Comparison of ENCODE assay signal across 30 mouse cellular contexts in the genomic region with DNA sequence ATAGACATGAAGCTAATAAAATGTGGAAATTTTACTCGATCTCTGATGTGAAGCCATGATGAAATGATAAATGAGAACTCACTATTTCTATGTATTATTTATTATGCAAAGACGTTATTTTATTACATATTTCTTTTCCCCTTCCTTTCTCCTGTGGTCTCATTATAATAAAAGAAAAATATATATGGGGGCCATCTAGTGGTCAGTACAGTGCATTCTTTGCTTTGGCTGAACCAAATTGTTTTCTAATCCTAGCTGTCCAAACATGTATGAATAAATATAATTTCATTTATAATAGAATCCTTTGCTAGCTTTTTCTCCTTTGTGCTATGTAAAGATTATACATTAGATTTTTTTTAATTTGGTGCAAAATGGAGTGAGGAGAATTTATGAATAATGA.
DNase-seq lines count a peak whose midpoint lies in the region; ATAC-seq and TF ChIP-seq lines count a peak whose summit lies in the region.
"Had no signal": no experiment of that assay in that cellular context is flagged by ENCODE, and none has a peak within 500 bp of the region (broad histone marks: within the 10 kb centered on the region; RNA-seq: fewer than 3 reads in every experiment).

No protein-coding gene starts in this region.

- WGBS in heart, adult 2 months: 47% methylated on average over 2 of the region's 2 CpGs
- WGBS in heart, embryonic 11.5 days (ENCODE audit: insufficient replicate concordance): 56% methylated on average over 2 of the region's 2 CpGs
- WGBS in forebrain, embryonic 10.5 days: 69% methylated on average over 2 of the region's 2 CpGs

- no peak for TF ChIP-seq EP300 in heart, adult 2 months (IDR thresholded peaks at IDR 0.05; ENCODE audit: insufficient read depth, low read depth, low read length)

- TF ChIP-seq POLR2A in heart, adult 2 months (IDR thresholded peaks at IDR 0.05; ENCODE audit: insufficient read depth, low read depth, low read length): no peak

- H3K36me3 ChIP-seq in heart, adult 2 months (ENCODE audit: control insufficient read depth, insufficient read depth, low read length): no peaks in the 10 kb centered on the region
- no peaks in the 10 kb centered on the region for H3K36me3 ChIP-seq in heart, embryonic 11.5 days (ENCODE audit: control insufficient read depth, insufficient read depth, low read length)
- H3K36me3 ChIP-seq in forebrain, embryonic 10.5 days (replicated peaks): no peaks in the 10 kb centered on the region
- H3K36me3 ChIP-seq: embryonic facial prominence, embryonic 10.5 days; embryonic facial prominence, embryonic 13.5 days; heart, embryonic 13.5 days had no signal

- no peak overlapping the region for H3K4me3 ChIP-seq in heart, adult 2 months
- no peak overlapping the region for H3K4me3 ChIP-seq in heart, embryonic 11.5 days (ENCODE audit: low read depth, low read length)
- H3K4me3 ChIP-seq in left cerebral cortex, adult 2 months: no peak overlapping the region
- no peak overlapping the region for H3K4me3 ChIP-seq in forebrain, embryonic 10.5 days
- H3K4me3 ChIP-seq: embryonic facial prominence, embryonic 10.5 days; embryonic facial prominence, embryonic 13.5 days; erythroblast, embryonic 14.5 days; forebrain, embryonic 13.5 days; gastrocnemius, adult 2 months; heart, embryonic 13.5 days had no signal

- H3K4me1 ChIP-seq in heart, adult 2 months (ENCODE audit: control insufficient read depth, insufficient read depth, low read length): no peaks in the 10 kb centered on the region
- no peaks in the 10 kb centered on the region for H3K4me1 ChIP-seq in heart, embryonic 11.5 days (ENCODE audit: control insufficient read depth, insufficient read depth, low read length)
- no peaks in the 10 kb centered on the region for H3K4me1 ChIP-seq in forebrain, embryonic 10.5 days
- H3K4me1 ChIP-seq: embryonic facial prominence, embryonic 10.5 days; embryonic facial prominence, embryonic 13.5 days; forebrain, embryonic 13.5 days; heart, embryonic 13.5 days had no signal

- intact Hi-C loops in heart, adult 2 months (cut with DNase I): no loop called here
- intact Hi-C loops in left cerebral cortex, adult 2 months (cut with DNase I): no loop called here
- intact Hi-C loops in left cerebral cortex, postnatal 4 days (cut with DNase I): no loop called here

- no peak for DNase-seq in heart, adult 2 months
- DNase-seq in left cerebral cortex, adult 2 months (ENCODE audit: extremely low spot score in 1 of 2, low spot score in 2 of 2): no peak
- DNase-seq in left cerebral cortex, postnatal 4 days: no peak
- peak; percentile 1 for DNase-seq in retina, embryonic 14.5 days (ENCODE audit: low spot score)
- DNase-seq in retina, postnatal 1 day: no peak
- no peak for DNase-seq in frontal cortex, postnatal 14 days (ENCODE audit: low spot score in 2 of 2)
- no peak for DNase-seq in forebrain, embryonic 10.5 days (ENCODE audit: extremely low spot score, low spot score)
- DNase-seq: adrenal gland, postnatal 10 days; adrenal gland, postnatal 36 days; cerebellum, adult 18-20 months; cerebellum, adult 9-10 months; cerebellum, postnatal 36 days; embryo, embryonic 11 days; gastrocnemius, adult 2 months; gastrocnemius, postnatal 14 days; heart, adult 11 months; heart, postnatal 14 days; heart, postnatal 4 days had no signal

- no peak overlapping the region for H3K4me2 ChIP-seq in heart, embryonic 11.5 days
- H3K4me2 ChIP-seq: embryonic facial prominence, embryonic 13.5 days; forebrain, embryonic 13.5 days; heart, embryonic 13.5 days; hindbrain, embryonic 14.5 days had no signal

- 0 out of 2 replicates have a peak, but pooled peaks have one; percentile 9 for TF ChIP-seq CTCF in heart, adult 2 months (IDR thresholded peaks at IDR 0.05)
- TF ChIP-seq CTCF in left cerebral cortex, adult 2 months (IDR thresholded peaks at IDR 0.05): peak; percentile 43

- no peaks in the 10 kb centered on the region for H3K9me3 ChIP-seq in heart, embryonic 11.5 days (replicated peaks; ENCODE audit: control insufficient read depth, low read length)
- no peaks in the 10 kb centered on the region for H3K9me3 ChIP-seq in forebrain, embryonic 10.5 days
- H3K9me3 ChIP-seq: embryonic facial prominence, embryonic 10.5 days; embryonic facial prominence, embryonic 13.5 days; forebrain, embryonic 13.5 days; heart, embryonic 13.5 days had no signal

- no peak overlapping the region for H3K27ac ChIP-seq in heart, adult 2 months
- no peak overlapping the region for H3K27ac ChIP-seq in heart, embryonic 11.5 days (ENCODE audit: low read depth, low read length)
- no peak overlapping the region for H3K27ac ChIP-seq in left cerebral cortex, adult 2 months
- H3K27ac ChIP-seq in forebrain, embryonic 10.5 days: no peak overlapping the region
- H3K27ac ChIP-seq: embryonic facial prominence, embryonic 10.5 days; embryonic facial prominence, embryonic 13.5 days; forebrain, embryonic 13.5 days; gastrocnemius, adult 2 months; heart, embryonic 13.5 days; hindbrain, embryonic 14.5 days; hindbrain, postnatal 0 days had no signal

- no peak overlapping the region for H3K9ac ChIP-seq in heart, adult 2 months (ENCODE audit: low read depth, low read length)
- no peak overlapping the region for H3K9ac ChIP-seq in heart, embryonic 11.5 days (ENCODE audit: low read depth, low read length)
- H3K9ac ChIP-seq: embryonic facial prominence, embryonic 13.5 days; forebrain, embryonic 13.5 days; heart, embryonic 13.5 days; hindbrain, embryonic 14.5 days had no signal

- H3K27me3 ChIP-seq in heart, adult 2 months (ENCODE audit: control insufficient read depth, insufficient read depth, low read length): no peaks in the 10 kb centered on the region
- no peaks in the 10 kb centered on the region for H3K27me3 ChIP-seq in heart, embryonic 11.5 days (ENCODE audit: control insufficient read depth, insufficient read depth, low read length)
- H3K27me3 ChIP-seq in forebrain, embryonic 10.5 days (ENCODE audit: poor library complexity, severe bottlenecking): no peaks in the 10 kb centered on the region
- H3K27me3 ChIP-seq: forebrain, embryonic 13.5 days; heart, embryonic 13.5 days had no signal

- ATAC-seq in heart, embryonic 11.5 days (replicated peaks; ENCODE audit: insufficient number of reproducible peaks, low FRiP score, low TSS enrichment): no peak
- ATAC-seq: CD4-positive, CD25-positive, alpha-beta regulatory T cell, adult 4 months; forebrain, embryonic 13.5 days; forebrain, embryonic 16.5 days; hindbrain, postnatal 0 days; inflammation-experienced regulatory T-cells, adult 6 months; Patski had no signal

- no peaks in the 10 kb centered on the region for H3K79me2 ChIP-seq in heart, adult 2 months (replicated peaks; ENCODE audit: control insufficient read depth, insufficient read depth, low read length)
